Mouse (Mus musculus) liver, embryonic 18 days (tissue): ENCODE data around the gene Ccdc116. TPM values are rescaled to one million over a fixed set of nuclear protein-coding genes. Genes with fewer than 3 reads are reported as not detected.

Experiments
- polyA plus RNA-seq: library from polyadenylated mRNA; depleted of rRNA; stranded (reverse); fragments of >200 nt; gene quantifications from 2 replicates; pipeline ENCODE4 v1.2.3, GENCODE M21; 2012; rRNA removed

Ccdc116 gene
- polyA plus RNA-seq = 0.60 and 0.75 TPM in 2 replicates

DNA sequence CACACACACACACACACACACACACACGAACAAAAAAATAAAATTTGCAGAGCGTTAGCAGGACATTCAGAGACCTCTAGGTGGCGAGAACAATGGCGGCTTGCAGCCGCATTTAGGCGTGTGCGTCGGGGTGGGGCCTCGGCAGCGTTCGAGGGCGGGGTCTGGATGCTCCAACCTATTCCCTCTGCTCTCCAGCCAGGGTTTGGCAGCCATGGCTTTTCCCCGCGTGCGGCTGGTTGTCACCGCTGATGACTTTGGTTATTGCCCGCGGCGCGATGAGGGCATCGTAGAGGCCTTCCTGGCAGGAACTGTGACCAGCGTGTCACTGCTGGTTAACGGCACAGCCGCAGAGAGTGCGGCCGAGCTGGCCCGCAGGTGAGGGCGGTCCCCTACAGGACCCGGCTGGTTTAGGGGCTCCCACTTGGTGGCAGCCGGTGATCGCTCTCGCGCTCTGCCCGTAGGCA, at the start of gene Ccdc116:
Ccdc116 (minus strand) TSS at position 458 of the 464 bp plus-strand sequence.

GRCm38 (mm10) chr16:17144339-17144738, 2.7 kb downstream of the Ccdc116 start, which contains the start of gene Ydjc:
TSS of gene Ydjc (plus strand) at chr16:17144621.

GRCm38 (mm10) chr16:17132089-17132905, 14.7 kb downstream of the Ccdc116 start, which contains the start of gene Sdf2l1:
TSS of gene Sdf2l1 (minus strand) at chr16:17132383.

DNA sequence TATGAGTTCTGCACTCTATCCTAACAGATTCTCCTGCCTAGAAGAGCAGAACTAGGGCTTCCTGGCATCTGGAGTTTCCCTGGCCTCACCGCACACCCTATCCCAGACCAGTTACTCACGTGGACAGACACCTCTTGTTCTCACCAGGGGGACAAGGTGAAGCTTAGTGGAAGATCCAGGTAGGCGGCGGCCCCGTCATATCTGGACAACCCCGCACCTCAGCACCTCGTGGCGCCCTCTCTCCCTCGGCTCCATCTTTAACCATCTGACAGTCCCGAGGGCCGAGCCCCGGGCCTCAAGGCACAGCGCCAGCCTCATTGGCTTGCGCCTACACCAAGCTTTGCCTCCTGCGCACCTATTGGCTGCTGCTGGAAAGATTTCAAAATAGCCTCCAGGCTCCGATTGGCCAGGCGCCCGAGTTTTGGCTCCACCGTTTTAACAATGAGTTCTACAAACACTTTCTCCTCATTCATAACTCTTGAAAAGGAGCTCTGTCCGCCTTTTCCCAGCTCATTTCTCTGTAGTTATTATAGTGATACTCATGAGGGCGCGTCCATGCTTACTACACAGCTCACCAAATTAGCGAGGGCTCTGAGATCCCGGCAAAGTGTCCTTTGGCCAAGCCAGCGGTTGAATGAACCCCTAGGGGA, 22.0 kb downstream of the Ccdc116 start, which contains the start of gene 2610318N02Rik:
2610318N02Rik (minus strand) TSS at position 297 of the 650 bp plus-strand sequence.

GRCm38 (mm10) chr16:17110771-17111743, 36.0 kb downstream of the Ccdc116 start, which contains the start of gene Ppil2:
TSS of gene Ppil2 (minus strand) at chr16:17111257.

Other genes starting within 250 kb of the Ccdc116 start
- 49.7 and 50.9 TPM in 2 replicates for gene Mapk1, start 163.8 kb downstream of the Ccdc116 start, polyA plus RNA-seq
- 0.44 and 0.48 TPM in 2 replicates for gene Ypel1, start 77.5 kb downstream of the Ccdc116 start, polyA plus RNA-seq
- gene Ppil2, start 36.0 kb downstream of the Ccdc116 start, polyA plus RNA-seq = 32.1 and 32.4 TPM in 2 replicates
- 9.0 TPM in 2 replicates for gene 2610318N02Rik, start 22.1 kb downstream of the Ccdc116 start, polyA plus RNA-seq
- gene Sdf2l1, start 14.8 kb downstream of the Ccdc116 start, polyA plus RNA-seq = 23.5 and 25.2 TPM in 2 replicates
- 4.9 TPM in 2 replicates for gene Ydjc, start 2.6 kb downstream of the Ccdc116 start, polyA plus RNA-seq
- gene Ube2l3, start 55.4 kb upstream of the Ccdc116 start, polyA plus RNA-seq = 43.2 and 49.9 TPM in 2 replicates
- gene Rimbp3, start 61.4 kb upstream of the Ccdc116 start, polyA plus RNA-seq = 0.02 TPM in 2 replicates
- gene Hic2, start 86.3 kb upstream of the Ccdc116 start, polyA plus RNA-seq = 1.5 and 1.9 TPM in 2 replicates
- 3.2 TPM in 2 replicates for gene Tmem191c, start 128.8 kb upstream of the Ccdc116 start, polyA plus RNA-seq
- gene Serpind1, start 184.1 kb upstream of the Ccdc116 start, polyA plus RNA-seq = 233 and 244 TPM in 2 replicates